Mouse (Mus musculus) heart, adult 11 months (tissue): ENCODE measurements at regions not wholly inside any gene's neighbourhood (a gene's known extent, or its start where the extent isn't known, plus 50 kb on each side); places are given as distances from the start of the nearest gene placed in this dataset.
"Not testable (repeated sequence)": the region's sequence is repeated elsewhere in the genome, so short reads cannot be mapped to it uniquely, and the experiment has no call there.

ENCODE experiments used
- DNase-seq: peaks from one replicate; pipeline ENCODE4 v3.0.0; 2022

DNA sequence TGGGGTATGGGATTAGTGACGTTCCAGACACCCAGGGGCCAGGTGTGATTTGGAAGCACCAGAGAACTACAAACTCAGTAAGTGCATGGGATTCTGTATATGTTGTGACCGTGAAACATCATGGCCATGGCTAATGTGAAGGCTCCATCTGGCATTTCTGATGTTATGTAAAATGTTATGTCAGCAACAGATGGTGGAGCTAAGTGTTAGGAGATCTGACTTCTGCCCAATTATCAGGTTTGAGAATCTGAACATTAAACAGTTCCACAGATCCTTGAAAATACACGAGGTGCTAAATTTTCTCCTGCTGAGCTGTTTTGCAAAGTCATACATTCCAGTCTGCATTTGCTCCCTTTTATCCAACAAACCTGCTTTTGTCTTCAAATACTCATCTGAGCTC lies 223.6 kb upstream of the Egfl6 start:
- DNase-seq = no peak

DNA sequence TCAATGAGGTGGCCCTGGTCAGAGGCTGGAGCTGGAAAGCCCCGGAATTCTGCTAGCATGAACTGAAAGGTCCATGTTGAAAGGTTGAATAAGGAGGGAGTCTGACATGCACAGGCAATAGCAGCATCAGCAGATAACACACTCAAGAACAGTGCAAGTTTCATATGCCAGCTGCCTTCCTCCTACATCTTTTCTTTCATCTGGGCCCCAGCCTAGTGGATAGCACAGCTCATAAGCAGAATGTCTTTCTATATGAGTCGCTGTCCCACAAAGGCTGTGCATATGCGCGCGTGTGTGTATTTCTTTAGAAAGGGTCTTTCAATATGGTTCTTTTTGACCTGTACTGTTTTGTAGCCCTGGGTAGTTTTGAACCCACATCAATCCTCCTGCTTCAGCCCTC lies 222.7 kb upstream of the Egfl6 start:
- no peak for DNase-seq

DNA sequence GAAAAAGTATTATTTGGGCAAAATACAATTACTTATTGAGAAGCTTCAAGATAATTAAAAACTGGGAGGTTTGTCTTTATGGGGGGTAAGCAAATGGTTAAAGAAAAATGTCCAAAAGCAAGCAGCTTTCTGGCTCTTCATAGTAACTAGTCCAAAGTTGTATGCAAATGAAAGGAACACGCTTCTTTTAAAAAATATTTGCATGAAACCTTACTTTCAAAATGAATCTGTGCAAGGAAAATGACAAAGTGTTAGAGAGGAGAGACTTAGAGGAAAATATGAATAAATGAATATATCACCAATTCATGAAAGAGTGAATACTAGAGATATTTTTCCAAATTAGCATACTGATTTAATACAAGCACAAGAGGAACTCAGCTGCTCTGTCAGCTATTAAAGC lies 220.4 kb upstream of the Egfl6 start:
- DNase-seq = no peak

GRCm38 (mm10) chrX:166805480-166805879 lies 220.0 kb upstream of the Egfl6 start:
- DNase-seq = no peak

GRCm38 (mm10) chrX:166803246-166803645 lies 217.7 kb upstream of the Egfl6 start:
- DNase-seq = peak; percentile 84

GRCm38 (mm10) chrX:166801017-166801416 lies 215.5 kb upstream of the Egfl6 start:
- no peak for DNase-seq

DNA sequence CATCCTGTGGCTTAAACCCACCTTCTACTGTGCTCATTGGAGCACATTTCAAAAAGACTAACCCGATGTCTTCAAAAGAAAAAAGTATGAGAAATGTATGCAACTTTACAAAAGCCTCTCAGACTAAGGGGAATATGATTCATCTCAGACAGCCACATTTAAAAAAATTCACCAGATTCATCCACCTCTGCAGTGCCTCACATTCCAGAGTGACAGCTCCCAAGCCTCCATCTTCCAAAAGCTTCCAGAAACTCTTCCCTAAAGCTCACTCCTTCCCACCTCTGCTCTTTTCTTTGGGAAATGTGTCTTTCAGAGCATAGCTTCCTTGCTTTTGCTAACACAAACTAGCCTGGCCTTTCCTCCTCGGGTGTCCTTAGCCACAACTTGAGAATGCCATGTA lies 210.1 kb upstream of the Egfl6 start:
- no peak for DNase-seq

DNA sequence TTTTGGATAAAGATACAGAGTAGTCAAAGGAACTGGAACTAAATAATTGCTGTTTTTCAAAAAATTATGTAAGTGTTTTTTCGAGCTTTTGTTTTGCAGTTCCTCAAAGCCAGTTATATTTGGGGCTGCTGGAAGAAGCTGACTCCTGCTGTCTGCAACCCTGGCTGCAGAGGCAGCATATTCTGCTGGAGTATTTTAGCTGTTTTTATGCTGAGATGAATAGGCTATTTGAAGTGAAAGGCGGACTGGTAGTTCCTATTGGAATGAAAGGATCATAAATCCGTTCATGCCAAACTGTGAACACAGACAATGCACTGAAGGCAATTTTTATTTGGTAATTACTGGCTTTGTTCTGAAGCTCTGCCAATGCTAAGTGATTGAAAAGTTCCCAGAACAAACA lies 203.5 kb upstream of the Egfl6 start:
- peak; percentile 91 for DNase-seq

DNA sequence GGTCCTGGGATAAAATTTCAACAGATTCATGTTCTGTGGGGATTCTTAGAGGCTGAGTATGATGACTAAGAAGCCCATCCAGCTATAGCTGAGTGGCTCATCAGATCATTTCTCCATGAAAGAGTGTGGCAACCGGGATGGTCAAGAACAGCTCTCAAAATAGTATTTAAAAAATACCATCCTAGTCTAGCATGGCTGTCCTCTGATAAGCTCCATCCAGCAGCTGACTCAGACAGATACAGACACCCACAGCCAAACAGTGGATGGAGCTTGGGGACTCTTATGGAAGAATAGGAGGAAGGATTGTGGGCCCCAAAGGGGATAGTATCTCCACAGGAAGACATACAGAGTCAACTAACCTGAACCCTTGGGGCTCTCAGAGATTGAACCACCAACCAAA lies 201.6 kb upstream of the Egfl6 start:
- DNase-seq = not testable (repeated sequence)

GRCm38 (mm10) chrX:166785615-166786014 lies 200.1 kb upstream of the Egfl6 start:
- no peak for DNase-seq

DNA sequence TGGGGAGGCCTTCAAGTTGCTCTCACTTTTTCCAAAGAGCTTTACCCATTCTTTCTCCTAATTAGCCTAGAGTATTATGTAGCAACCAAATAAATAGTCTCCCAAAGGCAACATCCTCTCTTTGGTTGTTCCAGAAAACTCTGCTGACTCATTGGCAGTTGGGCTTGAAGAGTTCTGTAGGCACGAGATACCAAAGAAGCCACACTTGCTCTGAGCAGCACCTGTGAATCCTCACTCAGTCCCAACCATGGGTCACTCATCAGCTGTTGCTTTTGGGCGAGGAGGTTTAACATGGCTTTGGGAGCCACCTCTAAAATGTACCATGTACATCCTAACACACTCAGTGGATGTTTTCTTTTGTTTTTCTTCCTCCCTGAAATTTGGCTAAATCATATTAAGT lies 197.9 kb upstream of the Egfl6 start:
- no peak for DNase-seq

GRCm38 (mm10) chrX:166779334-166780092 lies 194.0 kb upstream of the Egfl6 start:
- DNase-seq = no peak

DNA sequence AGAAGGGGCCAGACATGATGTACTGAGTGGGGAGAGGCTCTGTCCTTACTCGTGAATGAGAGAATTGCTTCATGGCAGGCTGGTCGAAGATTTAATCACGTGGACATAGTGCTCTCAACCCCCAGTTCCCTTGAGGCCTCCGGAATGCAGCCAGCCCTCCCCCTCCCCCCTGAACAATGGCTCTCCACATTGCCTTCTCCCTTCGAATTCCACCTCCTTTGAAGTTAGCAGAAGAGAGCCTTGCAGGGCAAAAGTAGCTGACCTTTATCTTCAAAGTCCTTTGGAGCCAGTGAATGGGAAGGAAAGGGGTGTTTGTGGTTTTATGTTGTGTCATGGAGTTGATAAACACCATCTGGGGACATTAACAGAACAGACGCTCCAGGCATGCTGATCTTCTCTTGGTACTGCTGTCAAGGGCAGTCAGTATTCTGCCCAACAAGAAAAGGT lies 187.9 kb upstream of the Egfl6 start:
- DNase-seq = peak; percentile 90

DNA sequence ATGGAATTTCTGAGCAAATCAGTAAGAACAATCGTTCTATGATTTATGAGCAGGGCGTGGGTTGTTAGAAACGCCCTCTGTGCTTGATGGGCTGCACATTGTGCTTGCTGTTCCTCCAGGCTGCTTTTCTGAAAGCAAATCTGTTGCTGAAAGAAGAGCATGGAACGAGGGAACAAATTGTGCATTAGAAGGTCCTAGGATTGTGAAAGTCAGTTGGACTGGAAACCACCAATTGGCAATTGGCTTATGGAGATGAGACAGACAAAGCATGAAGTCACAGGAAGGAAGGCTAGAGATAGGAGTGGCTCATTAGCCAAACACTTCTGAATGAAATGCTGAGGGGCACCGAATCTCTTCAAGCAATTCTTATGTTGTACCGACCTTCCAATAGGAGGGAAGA lies 181.5 kb upstream of the Egfl6 start:
- DNase-seq = peak; percentile 91

DNA sequence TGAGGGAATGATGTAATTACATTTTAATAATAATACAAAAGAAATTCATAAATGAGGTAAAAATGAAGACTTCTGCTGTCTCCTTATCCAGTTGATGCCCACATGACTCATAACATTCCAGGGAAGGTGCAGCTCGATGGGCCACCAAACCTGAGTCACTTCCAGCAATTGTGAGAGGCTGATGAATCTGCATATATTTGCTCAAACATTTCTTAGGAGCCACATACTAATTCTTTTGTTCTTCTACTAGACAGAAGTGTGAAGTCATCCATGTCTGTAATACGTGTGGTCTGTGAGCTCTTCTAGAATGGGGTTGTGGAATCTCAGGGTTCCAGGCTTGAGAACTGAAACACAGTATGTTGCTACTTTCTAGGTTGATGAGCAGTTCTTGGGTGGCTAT lies 180.1 kb upstream of the Egfl6 start:
- no peak for DNase-seq

- DNase-seq = no peak
Observed at GRCm38 (mm10) chrX:166762098-166762497, 176.6 kb upstream of the Egfl6 start.

DNA sequence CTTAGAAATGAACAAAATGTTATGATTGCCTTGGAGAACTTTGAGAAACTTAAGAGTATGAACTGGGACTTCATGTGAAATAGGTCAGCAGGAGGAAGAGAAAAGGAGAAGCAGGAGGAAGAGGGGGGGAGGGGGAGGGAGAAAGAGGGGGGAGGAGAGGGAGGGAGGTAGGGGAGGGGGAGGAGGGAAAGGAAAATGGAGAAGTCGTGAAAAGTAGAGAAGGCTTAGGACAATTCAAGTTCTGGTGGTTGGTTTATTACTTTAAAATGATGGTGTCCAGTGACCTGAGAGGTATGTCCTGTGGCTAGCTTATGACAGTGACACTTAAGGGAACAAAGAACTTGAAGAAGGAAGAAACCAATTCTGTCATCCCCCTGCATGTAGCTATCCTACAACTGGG lies 171.6 kb upstream of the Egfl6 start:
- DNase-seq = no peak

- no peak for DNase-seq
Observed at GRCm38 (mm10) chrX:166754967-166755654, 169.6 kb upstream of the Egfl6 start.

GRCm38 (mm10) chrX:166749055-166749679 lies 163.6 kb upstream of the Egfl6 start:
- DNase-seq = no peak

DNA sequence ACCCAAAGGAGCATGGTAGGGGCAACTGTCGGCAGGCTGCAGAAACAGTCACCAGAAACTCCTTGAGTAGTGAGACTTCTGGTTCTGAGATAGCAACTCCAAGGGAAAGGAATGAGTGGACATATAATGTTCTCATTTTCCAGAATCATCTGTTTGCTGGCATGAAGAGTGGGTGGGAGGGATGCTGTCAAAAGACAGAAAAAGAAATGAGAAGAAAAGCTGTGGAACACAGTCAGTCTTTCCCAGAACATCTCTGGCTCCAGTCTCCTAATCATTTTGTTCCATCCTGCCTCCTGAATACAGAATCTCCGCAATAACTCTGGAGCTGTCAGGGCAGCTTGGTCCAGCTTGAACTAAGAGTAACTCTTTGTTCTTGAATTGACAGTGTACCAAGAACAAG lies 145.8 kb upstream of the Egfl6 start:
- no peak for DNase-seq

DNA sequence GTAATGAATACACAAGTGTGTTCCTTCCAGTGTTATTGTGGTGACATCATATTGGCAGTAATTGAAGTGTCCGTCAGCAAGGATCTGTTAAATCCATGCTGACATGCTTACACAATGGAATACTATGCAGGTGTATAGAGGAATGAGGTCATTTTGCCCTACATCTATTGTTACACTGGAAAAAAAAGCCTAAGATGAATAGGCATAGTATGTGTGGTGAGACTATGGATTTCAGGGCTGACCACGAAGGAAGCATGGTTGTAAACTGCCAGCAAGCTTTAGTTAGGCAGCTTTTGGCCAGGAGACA lies 143.1 kb upstream of the Egfl6 start:
- no peak for DNase-seq

DNA sequence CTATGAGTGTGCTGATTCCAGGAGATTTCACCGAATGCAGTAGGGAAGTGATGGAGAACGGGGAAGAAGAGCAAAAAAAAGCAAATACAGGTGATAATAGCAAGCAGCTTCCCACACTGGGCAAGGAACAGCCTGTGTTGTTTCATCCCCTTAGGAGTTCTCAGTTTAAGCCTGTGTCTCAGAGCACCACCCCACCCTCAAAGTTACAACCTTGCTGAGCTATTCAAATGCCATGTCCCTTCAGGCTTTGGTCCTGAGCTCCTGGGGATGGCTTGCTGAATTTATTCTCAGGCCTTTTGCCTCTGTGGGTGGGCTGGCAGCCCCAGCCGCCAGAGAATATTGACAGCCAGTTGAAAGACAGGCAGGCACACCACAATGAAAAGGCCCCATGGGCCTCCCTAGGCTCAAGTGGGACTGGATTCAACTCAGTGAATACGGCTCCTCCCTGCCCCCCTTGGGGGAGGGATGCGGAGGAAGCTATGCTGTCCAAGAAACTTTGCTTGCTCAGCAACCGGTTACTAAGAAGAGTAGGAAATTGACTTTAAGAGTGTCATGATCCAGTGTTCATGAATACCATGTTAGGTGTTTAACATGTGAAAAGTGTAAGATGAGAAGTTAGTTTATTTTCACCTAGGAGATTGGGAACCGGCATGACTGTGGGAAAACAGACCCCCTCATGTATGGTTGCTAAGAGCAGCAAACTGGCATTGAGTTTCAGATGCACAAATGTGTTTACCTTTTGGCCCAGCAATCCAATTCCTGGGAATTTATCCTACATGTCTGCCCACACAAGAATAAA lies 142.5 kb upstream of the Egfl6 start:
- DNase-seq = no peak

DNA sequence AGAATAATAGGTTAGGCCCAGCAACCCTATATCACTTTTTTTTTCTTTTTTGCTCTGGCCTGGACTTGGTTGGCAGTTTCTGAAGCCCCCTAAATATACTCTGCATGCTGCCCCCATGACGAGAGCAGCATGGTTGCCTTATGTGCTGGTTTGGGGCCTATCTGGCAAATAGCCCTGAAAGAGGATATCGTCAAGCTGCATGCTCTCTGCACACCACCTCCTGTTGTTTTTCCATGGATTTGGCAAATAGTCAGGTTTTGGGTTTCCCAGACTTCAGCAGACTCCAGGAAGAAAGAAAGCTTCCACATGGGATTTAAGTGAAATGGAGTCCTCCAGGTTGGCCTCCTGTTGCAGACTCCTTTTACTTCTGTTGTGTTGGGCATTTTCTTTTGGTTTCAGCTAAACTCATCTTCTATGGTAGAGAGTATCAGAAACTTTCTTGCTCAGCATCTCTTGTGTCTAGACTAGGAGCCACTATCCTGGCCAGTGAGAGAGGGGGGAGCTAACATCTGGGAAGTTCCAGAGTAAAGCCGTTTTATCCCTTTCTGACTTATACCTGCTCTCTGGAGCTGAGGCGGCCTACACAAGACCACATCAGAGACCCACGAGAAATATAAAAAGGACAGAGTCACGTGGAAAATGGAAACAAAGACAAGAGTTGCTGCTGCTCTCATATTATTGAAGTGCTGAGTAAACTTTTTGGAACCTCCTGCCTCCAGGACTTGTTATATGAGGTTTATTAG lies 140.4 kb upstream of the Egfl6 start:
- DNase-seq = no peak
